In the genomic region with DNA sequence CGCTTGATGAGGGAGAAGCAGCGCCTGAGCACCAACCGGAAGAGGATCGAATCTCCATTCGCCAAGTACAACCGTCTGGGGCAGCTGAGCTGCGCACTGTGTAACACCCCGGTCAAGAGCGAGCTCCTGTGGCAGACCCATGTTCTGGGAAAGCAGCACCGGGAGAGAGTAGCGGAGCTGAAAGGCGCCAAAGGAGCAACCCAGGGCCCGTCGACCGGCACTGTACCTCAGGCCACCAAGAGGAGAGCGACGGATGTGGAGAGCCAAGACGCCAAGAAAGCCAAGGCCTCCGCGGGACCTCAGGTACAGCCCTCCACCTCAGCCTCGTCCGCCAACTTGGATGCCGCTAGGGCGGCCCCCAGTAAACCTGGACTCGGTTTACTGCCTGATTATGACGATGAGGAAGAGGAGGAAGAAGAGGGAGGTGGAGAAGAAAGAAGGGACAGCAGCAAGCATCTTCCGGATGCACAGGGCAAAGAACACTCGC, we compare ENCODE assay signal across 8 mouse cellular contexts. TPM values are rescaled to one million over a fixed set of nuclear protein-coding genes. Genes with fewer than 3 reads are reported as not detected.
DNase-seq lines count a peak whose midpoint lies in the region; ATAC-seq and TF ChIP-seq lines count a peak whose summit lies in the region.

No protein-coding gene starts in this region.

- peak overlapping the region; percentile 83 for H3K4me2 ChIP-seq in lung, embryonic 15.5 days
- peak overlapping the region; percentile 79 for H3K4me2 ChIP-seq in limb, embryonic 15.5 days

- H3K4me1 ChIP-seq in lung, embryonic 15.5 days, result peaks cover 22% of the 10 kb centered on the region
- peaks cover 22% of the 10 kb centered on the region for H3K4me1 ChIP-seq in limb, embryonic 15.5 days
- peaks cover 4% of the 10 kb centered on the region; the same call in 1 of the 2 replicates for H3K4me1 ChIP-seq in small intestine, adult 2 months (ENCODE audit: control insufficient read depth, insufficient read depth, insufficient read length, low read length)

- WGBS in lung, embryonic 15.5 days, result under 1% methylated on average over 28 of the region's 28 CpGs
- WGBS in limb, embryonic 15.5 days, result under 1% methylated on average over 28 of the region's 28 CpGs
- under 1% methylated on average over 28 of the region's 28 CpGs for WGBS in small intestine, adult 2 months

- H3K27me3 ChIP-seq in lung, embryonic 15.5 days, result no peaks in the 10 kb centered on the region
- H3K27me3 ChIP-seq in limb, embryonic 15.5 days, result no peaks in the 10 kb centered on the region
- no peaks in the 10 kb centered on the region for H3K27me3 ChIP-seq in small intestine, adult 2 months (ENCODE audit: control insufficient read depth, insufficient read depth, low read length)

- peak overlapping the region; percentile 91 for H3K27ac ChIP-seq in lung, embryonic 15.5 days
- peak overlapping the region; percentile 97 for H3K27ac ChIP-seq in limb, embryonic 15.5 days
- peak overlapping the region; percentile 63 for H3K27ac ChIP-seq in small intestine, adult 2 months (ENCODE audit: insufficient read depth, low read depth, low read length)

- no peaks in the 10 kb centered on the region for H3K9me3 ChIP-seq in lung, embryonic 15.5 days
- H3K9me3 ChIP-seq in limb, embryonic 15.5 days, result no peaks in the 10 kb centered on the region

- H3K36me3 ChIP-seq in lung, embryonic 15.5 days, result peaks cover 6% of the 10 kb centered on the region
- peaks cover 7% of the 10 kb centered on the region; the same call in 1 of the 2 replicates for H3K36me3 ChIP-seq in limb, embryonic 15.5 days
- H3K36me3 ChIP-seq in small intestine, adult 2 months (ENCODE audit: control insufficient read depth, insufficient read depth, low read length), result no peaks in the 10 kb centered on the region; the same call in none of the 2 replicates

- peak overlapping the region; percentile 85 for H3K9ac ChIP-seq in lung, embryonic 15.5 days
- H3K9ac ChIP-seq in limb, embryonic 15.5 days, result peak overlapping the region; percentile 82

- peak; percentile 66; the same call in 1 of the 2 replicates for ATAC-seq in lung, embryonic 15.5 days (ENCODE audit: borderline replicate concordance, extremely low read depth, low FRiP score, low TSS enrichment)
- peak; percentile 68 for ATAC-seq in erythroblast, adult 5-6 weeks (replicated peaks; ENCODE audit: low FRiP score, poor library complexity, severe bottlenecking)
- ATAC-seq in limb, embryonic 15.5 days (ENCODE audit: insufficient number of reproducible peaks, low FRiP score, low TSS enrichment, low read depth), result peak; percentile 74; the same call in 1 of the 2 replicates

- peak overlapping the region; percentile 87 for H3K4me3 ChIP-seq in lung, embryonic 15.5 days
- peak overlapping the region; percentile 94 for H3K4me3 ChIP-seq in limb, embryonic 15.5 days
- H3K4me3 ChIP-seq in small intestine, adult 2 months (ENCODE audit: low read depth, low read length), result peak overlapping the region; percentile 88

- TF ChIP-seq POLR2A in small intestine, adult 2 months (IDR thresholded peaks at IDR 0.05; ENCODE audit: low read depth, low read length), result no peak

- TF ChIP-seq CTCF in small intestine, adult 2 months (IDR thresholded peaks at IDR 0.05; ENCODE audit: extremely low read depth, insufficient read length, insufficient replicate concordance, low read depth, low read length), result no peak

- DNase-seq in lung, postnatal 36 days, result no peak
- no peak for DNase-seq in thymus, postnatal 10 days (ENCODE audit: low spot score in 2 of 2)
- no peak for DNase-seq in layer of hippocampus, postnatal 36 days
- no peak for DNase-seq in kidney, adult 11 months

RNA-seq across cellular contexts. Expression of a gene that starts 0.3 kb away (rescaled TPM):
- 34.4 and 36.4 TPM in 2 replicates for polyA plus RNA-seq in lung, embryonic 15.5 days (2015; fragmentation: Nextera tagmentation; extraction: Ambion mirVana)
- total RNA-seq in erythroblast, adult 5-6 weeks (2015; ENCODE audit: low replicate concordance), result 4.0 and 7.5 TPM in 2 replicates
- total RNA-seq in erythroblast, adult 5-6 weeks (2017; ENCODE audit: low replicate concordance), result 16.6 and 17.6 TPM in 2 replicates
- polyA plus RNA-seq in limb, embryonic 15.5 days (2015; fragmentation: Nextera tagmentation; extraction: Ambion mirVana), result 40.5 and 41.4 TPM in 2 replicates
- polyA plus RNA-seq in small intestine, adult 2 months (2012; rRNA removed), result 1.6 and 2.8 TPM in 2 replicates
- 10 to 100 TPM; 15.9 to 17.4 TPM for total RNA-seq in layer of hippocampus, postnatal 36 days (2021)

RNA-seq across cellular contexts. Expression of a gene that starts 0.4 kb away (rescaled TPM):
- 0.31 TPM in 2 replicates for polyA plus RNA-seq in lung, embryonic 15.5 days (2015; fragmentation: Nextera tagmentation; extraction: Ambion mirVana)
- not detected in 2 replicates for total RNA-seq in erythroblast, adult 5-6 weeks (2015; ENCODE audit: low replicate concordance)
- total RNA-seq in erythroblast, adult 5-6 weeks (2017; ENCODE audit: low replicate concordance), result not detected in 2 replicates
- 0.18 and 0.43 TPM in 2 replicates for polyA plus RNA-seq in limb, embryonic 15.5 days (2015; fragmentation: Nextera tagmentation; extraction: Ambion mirVana)
- polyA plus RNA-seq in small intestine, adult 2 months (2012; rRNA removed), result not detected in 2 replicates
- under 1 TPM in 1 of 2 experiments, not detected in 1; 0.20 TPM for total RNA-seq in layer of hippocampus, postnatal 36 days (2021)

RNA-seq across cellular contexts. Expression of a gene that starts 16.4 kb away (rescaled TPM):
- polyA plus RNA-seq in lung, embryonic 15.5 days (2015; fragmentation: Nextera tagmentation; extraction: Ambion mirVana), result 28.3 and 30.8 TPM in 2 replicates
- 5.4 and 11.1 TPM in 2 replicates for total RNA-seq in erythroblast, adult 5-6 weeks (2015; ENCODE audit: low replicate concordance)
- 6.0 and 9.5 TPM in 2 replicates for total RNA-seq in erythroblast, adult 5-6 weeks (2017; ENCODE audit: low replicate concordance)
- 26.4 and 30.6 TPM in 2 replicates for polyA plus RNA-seq in limb, embryonic 15.5 days (2015; fragmentation: Nextera tagmentation; extraction: Ambion mirVana)
- polyA plus RNA-seq in small intestine, adult 2 months (2012; rRNA removed), result 4.3 and 6.3 TPM in 2 replicates
- total RNA-seq in layer of hippocampus, postnatal 36 days (2021), result 10 to 100 TPM; 23.6 to 26.3 TPM
